Mouse (Mus musculus): ENCODE measurements at regions not wholly inside any gene's neighbourhood (a gene's known extent, or its start where the extent isn't known, plus 50 kb on each side); places are given as distances from the start of the nearest gene placed in this dataset.
A peak's percentile ranks its signal among the peaks of the same experiment; 100 is the strongest.
"Not testable (repeated sequence)": the region's sequence is repeated elsewhere in the genome, so short reads cannot be mapped to it uniquely, and the experiment has no call there.

DNA sequence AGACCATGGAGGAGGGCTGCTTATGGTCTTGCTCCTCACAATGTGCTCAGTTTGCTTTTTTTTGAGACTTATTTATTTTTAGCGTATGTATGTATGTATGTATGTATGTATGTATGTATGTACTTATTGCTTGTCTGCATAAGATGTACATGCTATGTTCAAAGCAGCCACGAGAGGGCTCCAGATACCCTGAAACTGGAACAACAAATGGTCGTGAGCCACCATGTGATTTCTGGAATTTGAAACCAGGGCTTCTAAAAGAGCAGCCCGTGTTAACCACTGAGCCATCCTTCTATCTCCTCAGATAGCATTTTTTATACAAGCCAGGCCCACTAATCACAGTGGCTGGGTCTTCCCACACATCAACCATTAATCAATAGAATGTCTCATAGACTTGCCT, 611.2 kb downstream of the 5730507C01Rik start:
- no peak for DNase-seq

GRCm38 (mm10) chr12:19175631-19176030, 661.3 kb downstream of the 5730507C01Rik start:
- peak in 1 of 2 experiments; percentile 1 for DNase-seq

GRCm38 (mm10) chr12:19192396-19192795, 678.1 kb downstream of the 5730507C01Rik start:
- DNase-seq: no peak

DNA sequence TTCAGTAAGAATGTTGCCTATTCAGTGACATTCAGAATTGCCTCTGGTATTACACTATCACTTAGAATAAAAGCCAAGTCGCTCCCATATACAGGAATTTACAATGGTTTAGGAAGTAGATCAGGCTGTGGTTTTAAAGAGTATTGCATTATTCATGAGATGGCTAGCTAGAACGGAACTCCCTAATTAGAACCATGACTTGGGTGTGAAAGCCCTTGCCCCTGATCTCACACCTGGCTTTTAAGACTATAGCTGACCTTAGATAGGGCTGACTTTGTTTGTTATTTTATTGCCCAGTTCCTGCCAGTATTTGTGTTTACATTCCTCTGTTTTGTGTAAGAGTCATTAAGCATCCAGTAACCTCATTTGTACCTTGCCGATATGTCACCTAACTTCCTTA, 678.7 kb downstream of the 5730507C01Rik start:
- DNase-seq: not testable (repeated sequence)

- not testable (repeated sequence) for DNase-seq
Observed at GRCm38 (mm10) chr12:19223996-19224395, 709.7 kb downstream of the 5730507C01Rik start.

DNA sequence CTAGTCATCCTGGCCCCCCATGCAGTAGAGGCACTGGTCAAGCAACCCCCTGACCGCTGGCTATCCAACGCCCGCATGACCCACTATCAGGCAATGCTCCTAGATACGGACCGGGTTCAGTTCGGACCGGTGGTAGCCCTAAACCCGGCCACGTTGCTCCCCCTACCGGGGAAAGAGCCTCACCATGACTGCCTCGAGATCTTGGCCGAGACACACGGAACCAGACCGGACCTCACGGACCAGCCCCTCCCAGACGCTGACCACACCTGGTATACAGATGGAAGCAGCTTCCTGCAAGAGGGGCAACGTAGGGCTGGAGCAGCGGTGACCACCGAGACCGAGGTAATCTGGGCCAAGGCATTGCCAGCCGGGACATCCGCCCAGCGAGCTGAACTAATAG, 707.6 kb upstream of the Gm21863 start:
- peak; percentile 15 to 46 for DNase-seq

DNA sequence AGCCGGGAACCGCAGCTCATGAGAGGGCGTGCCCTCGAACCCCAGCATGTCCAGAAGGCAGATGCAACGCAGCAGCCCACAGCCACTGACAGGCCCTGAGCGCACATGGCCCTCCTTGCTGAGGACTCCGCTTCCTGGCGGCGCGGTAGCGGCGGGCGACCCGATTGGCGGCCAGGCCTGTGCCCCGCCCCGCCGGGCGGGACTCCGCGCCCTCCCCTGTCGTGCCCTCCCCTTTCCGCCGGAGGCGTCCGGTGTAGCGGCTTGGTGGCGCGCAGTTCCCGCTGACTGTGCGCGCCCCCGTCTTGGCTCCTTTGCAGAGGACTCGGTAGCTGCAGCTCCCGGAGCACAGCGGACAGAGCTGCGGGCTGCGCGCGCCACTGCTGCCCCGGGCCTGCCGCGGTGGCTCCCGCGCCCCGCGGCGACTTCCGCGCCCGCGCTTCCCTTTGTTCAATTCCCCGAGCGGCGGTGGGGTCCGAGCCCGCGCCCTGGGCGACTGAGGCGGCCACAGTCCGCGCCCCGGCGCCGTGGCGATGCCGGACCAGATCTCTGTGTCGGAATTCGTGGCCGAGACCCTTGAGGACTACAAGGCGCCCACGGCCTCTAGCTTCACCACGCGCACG, 665.9 kb upstream of the Gm21863 start:
- peak; percentile 61 to 84 for DNase-seq

DNA sequence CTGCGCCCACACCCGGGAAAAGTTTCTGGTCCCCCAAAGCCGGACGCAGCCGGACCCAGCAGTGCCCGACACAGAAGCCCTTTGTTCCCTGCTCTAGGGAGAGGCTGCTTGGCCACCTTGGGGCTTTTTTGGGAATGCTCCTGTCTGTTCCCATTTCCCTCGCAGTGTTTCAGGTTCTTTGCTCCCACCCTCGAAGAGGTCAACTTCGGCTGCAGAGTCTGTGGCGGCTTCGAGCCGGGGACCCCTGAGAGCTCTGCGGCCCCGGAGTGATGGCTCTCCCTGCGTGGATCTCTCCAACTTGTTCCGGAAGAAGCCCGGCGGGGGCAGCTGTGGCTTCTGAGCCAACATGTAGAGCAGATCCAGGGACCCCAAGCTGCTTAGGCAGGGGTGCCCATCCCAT, 665.3 kb upstream of the Gm21863 start:
- peak in 1 of 2 experiments; percentile 1 for DNase-seq

DNA sequence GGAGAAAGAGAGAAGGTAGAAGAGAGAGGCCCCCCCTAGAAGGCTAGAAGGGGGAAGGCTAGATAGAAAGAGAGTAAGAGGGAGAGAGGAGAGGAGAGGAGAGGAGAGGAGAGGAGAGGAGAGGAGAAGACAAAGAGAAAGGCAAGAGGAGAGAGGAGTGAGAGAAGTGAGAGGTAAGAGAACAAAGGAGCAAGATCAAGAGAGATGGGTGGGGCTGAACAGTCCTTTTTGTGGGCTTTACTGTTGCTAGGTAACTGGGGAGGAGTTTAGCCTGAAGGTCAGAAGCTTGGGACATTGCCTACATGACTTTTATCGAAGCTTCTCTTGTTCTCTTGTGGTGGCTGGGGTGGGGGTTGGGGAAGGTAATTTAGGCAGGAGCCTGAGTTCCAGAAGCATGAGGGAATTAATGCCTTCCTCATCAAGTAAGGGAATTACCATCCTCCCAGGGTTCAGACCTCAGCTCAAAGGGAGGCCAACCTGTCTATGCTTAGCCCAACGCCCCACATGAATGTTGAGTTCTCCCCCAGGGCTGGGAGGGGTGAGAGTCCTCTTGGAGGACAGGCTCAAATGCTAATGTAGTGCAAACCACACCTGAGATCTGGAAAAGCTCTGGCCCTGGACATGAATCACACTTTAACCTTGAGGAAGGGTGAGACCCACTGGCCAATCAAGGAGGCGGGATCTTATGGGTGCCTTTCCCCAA, 662.1 kb upstream of the Gm21863 start:
- DNase-seq: not testable (repeated sequence)

All from heart, adult 18-20 months (tissue).